Mouse (Mus musculus) brain, adult 2 months (tissue): ENCODE measurements around the gene Timm13.

Experiments used
- DNase-seq: peaks from one replicate; pipeline ENCODE4 v3.0.0; 2011; ENCODE audit warnings: low read depth, low spot score

The Timm13 gene

DNA sequence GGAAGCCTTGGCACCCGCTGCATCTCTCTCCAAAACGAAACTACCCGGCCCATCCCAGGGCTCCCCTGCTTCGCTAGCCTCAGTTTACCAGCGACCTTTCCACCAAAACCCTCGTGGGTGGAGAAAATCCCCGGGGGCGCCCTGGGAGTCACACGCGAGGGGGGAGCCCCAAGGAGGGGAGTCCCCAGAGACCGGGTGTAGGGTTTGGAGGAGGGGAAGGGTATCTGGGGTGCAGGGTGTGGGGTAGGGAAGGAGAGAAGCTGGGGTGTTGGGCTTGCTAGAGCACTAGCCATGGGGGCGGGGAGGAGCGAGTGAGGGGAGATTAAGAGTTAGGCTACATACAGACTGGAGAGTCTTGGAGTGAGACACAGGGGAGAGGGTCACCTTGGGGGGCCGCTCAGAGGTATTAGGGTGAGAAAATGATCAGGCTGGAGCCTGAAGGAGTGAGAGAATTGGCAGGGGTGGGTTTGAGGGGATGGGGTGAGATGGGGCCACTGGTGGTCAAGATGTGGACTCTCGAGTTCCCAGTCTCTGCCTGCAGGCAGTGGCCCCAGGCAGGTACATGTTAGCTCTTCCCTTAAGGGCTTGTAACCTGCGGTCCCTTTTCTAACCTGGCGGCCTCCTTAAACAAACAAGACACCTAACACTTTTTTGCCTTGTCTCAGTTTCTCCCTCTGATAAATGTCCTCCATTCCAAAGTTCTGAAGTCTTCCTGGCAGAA, 32.1 kb upstream of the Timm13 start:
- no peak for DNase-seq

DNA sequence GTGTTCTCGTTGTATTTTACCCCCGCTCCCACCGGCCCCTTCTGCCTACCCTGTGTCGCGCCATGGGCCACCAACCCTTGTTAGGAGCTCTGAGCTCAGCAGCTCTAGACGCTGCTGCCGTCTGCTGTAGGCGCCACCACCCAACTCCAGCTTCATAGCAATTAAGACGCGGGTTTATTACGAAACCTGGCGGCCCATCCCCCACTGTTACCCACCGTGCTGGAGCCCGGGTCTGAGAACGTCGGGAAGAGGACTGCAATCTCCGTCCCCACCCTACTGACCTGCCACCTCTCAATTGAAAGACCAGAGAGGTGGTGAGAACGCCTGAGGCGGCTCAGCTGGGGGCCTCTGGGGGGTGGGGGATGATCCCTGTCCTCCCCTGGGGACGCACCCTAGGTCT, 31.4 kb upstream of the Timm13 start:
- DNase-seq, result no peak

DNA sequence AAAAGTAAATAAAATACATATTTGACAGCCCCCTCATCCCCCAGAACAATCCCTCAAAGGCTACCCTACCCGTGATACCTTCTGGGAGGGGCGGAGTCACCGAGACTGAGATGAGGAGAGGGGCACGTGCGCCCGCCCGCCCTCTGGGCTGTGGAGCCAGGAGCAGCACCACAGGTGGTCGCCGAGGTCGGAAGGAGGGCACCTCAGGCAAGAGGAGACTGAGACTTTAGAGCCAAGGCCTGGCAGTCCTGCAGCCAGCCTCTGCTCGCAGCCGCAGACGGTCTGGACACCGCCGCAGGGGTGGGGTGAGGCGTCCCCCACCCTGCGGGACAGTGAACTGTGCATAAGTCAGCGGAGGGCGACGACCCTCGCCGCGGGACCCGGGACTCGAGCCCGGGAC, 30.9 kb upstream of the Timm13 start:
- no peak for DNase-seq

DNA sequence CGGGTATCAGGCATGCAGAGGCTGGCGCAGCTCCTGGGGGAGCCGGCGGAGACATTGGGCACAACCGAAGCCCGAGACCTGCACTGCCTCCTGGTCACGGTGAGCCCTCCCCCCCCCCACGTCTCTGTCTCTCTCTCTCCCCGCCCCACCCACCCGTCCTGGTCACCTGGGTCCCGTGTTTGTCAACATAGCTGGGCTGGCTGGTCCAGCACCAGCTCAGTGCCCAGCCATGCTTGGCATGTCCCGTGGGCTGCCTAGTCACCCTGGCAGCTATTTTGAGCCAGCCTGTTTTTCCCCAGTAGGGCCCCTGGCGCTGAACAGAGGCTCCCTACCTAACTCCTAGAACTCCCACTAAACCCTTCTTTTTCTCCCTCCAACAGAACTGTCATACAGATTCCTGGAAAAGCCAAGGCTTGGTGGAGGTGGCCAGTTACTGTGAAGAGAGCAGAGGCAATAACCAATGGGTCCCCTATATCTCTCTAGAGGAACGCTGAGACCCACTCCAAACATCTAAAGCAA, 30.4 kb upstream of the Timm13 start:
- DNase-seq, result peak; percentile 68

DNA sequence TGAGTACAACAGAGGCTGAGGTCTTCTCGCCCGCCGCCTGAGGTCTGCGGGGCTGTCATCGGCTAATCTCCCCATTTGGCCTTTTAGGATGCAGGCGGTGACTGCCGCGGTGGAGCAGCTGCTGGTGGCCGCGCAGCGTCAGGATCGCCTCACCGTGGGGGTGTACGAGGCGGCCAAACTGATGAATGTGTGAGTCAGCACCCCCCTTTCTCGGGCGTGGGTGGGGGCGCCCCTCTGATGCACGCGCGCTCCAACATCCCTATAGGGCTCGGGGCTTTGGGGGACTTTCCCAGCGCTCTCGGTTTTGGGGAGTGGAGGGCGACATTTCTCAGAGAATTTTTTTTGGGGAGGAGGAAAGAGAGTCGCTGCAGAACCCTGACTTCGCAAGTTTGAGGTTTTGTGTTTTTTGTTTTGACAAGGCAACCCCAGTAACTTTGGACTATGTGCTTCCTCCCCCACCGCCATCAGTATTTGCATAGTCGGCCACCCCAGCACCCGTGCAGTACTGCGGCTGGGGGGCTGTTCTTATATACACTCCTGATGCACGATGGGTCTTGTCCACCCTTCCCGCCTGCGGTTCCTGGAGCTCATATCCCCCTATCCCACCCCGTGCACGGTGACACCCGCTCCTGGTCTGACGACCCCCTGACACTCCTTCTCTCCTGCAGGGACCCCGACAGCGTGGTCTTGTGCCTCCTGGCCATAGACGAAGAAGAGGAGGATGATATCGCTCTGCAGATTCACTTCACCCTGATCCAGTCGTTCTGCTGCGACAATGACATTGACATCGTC, 29.8 kb upstream of the Timm13 start:
- peak; percentile 79 for DNase-seq

GRCm38 (mm10) chr10:80929299-80930226, 28.8 kb upstream of the Timm13 start, which contains the start of gene Gadd45b:
Gene Gadd45b (plus strand): TSS chr10:80930073.
- peak; percentile 100 for DNase-seq

DNA sequence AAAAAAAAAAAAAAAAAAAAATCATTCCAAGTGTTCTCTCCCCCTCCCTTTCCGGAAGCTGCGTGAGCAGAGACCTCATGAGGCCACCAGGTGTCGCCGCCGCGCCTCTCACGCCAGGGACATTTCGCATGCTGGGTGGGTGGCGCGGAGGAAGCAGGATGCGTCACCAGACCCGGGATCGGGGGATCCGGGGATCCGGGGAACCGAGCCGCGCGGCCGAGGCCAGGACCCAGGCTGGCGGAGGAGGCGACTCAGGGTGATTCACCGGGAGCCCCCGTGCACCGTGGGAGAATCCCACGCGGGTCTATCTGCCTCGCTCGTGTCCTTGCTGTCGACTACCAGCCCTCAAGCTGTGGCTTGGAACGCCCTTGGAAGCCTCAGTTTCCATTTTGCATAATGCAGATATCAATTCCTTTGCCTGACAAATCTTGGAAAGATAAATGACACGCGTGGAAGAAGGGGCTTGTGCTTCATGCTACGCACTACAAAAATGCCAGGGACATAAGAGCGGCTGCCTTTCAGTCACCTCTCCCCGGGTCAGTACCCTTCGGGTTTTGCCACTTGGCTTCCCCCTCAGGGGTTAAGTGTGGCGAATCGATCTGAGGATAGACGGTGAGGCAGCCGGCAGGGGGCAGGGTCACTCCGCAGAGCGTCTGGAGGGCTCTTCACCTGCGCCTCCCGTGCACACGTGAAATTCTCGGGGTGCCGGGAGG, 28.0 kb upstream of the Timm13 start:
- DNase-seq, result peak; percentile 97

GRCm38 (mm10) chr10:80925472-80925871, 24.7 kb upstream of the Timm13 start:
- no peak for DNase-seq

- no peak for DNase-seq
Observed at GRCm38 (mm10) chr10:80921923-80922322, 21.2 kb upstream of the Timm13 start.

- peak; percentile 97 for DNase-seq
Observed at GRCm38 (mm10) chr10:80917779-80918434, 17.1 kb upstream of the Timm13 start, which contains the start of gene Lmnb2. Gene Lmnb2 (minus strand): TSS chr10:80918245.

GRCm38 (mm10) chr10:80917336-80917778, 16.6 kb upstream of the Timm13 start:
- peak; percentile 56 for DNase-seq

- DNase-seq, result no peak
Observed at GRCm38 (mm10) chr10:80915736-80916135, 15.0 kb upstream of the Timm13 start.

DNA sequence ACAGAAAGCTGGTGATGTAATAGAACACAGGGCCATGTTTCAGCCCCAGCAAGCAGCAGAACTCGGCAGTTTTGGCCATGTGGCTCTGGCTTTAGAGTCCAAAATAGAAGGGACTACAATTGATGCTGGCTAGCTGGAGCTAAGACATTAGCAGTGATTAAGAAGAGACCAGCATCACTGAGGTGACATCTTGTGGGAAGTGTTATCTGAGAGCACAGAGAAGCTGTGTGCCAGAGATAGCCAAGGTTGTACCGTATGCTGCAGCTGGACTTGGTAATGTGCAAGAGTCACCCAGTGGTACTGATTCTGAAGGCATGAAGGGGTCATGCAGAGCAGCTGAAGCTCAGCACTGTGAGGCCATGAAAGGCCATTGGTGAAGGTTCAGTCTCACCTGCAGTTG, 14.5 kb upstream of the Timm13 start:
- no peak for DNase-seq

GRCm38 (mm10) chr10:80914253-80914656, 13.5 kb upstream of the Timm13 start:
- peak; percentile 90 for DNase-seq

DNA sequence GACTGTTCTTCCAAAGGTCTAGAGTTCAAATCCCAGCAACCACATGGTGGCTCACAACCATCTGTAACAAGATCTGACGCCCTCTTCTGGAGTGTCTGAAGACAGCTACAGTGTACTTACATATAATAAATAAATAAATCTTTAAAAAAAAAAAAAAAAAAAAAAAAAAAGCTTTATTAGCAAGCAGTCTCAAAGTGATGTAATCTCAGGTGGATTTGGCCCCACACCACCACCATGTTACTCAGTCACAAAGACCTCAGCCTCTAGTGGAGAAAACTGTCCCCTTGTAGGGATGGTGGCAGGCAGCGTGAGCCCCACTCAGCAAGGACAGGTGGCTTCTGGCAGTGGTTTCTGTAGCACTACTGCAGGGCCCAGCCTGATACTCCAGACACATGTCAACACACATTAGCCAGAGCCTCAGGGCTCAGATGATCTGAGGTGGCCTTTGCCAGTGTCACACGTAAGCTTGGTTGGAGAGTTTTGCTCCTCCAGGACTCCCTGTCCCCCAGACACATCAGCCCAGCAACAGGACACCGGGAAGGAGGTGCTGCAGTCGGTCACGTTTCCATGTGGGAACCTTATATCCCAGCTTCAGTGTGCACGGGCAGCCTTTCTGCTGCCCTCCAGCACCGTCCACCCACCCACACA, 12.7 kb upstream of the Timm13 start:
- DNase-seq, result no peak

- no peak for DNase-seq
Observed at GRCm38 (mm10) chr10:80911891-80912290, 11.1 kb upstream of the Timm13 start.

DNA sequence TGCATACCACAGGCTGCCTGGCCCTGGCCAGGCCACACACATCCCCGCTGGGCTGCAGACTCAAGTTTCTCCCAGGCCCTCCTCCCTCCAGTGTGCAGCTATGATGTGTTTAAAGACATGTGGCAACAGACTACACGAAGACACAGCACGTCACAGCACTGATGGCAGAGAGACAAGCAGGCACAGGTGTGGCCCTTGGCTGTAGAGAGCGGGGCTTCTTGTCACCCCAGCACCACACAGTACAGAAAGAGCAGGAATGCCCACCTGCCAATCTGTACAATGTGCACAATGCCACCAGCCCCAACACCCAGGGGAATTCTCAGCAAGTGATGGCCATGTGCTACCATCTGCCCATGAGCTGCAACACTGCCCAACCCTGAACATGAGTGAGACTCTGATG, 10.6 kb upstream of the Timm13 start:
- no peak for DNase-seq

DNA sequence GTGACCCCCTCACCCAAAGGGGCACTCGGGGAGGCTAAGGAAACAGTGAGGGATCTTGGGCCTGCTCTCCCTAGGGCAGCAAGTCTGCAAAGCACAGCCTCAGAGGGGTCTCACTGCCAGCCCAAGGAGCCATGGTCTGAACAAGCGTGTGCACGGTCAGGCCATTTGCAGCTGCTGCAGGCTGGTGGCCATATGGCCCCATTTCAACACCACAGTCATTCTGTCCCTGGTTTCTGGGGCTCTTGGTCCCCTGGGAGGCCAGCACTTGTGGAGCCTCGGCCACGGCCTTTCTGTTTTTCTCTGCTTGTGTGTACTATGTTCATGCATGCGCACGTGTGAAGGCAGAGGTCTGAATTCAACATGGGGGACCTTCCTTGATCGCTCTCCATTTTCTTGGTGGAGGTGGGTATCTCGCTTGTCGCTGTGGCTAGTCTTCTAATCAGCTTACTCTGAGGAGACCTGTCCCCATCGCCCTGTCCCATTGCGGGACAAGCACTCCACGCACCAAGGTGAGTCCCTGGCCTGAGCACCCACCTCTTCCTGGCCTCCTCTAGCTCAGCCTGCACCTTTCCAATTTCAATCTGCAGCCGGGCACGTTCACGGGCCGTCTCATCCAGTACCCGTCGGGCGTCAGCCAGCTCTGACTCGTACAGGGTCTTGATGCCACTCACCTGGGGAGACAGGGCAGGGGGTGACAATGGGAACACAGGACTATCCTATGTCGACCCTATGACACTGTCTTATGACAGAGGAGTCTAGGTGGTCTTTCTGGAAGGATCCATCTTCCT, 8.8 kb upstream of the Timm13 start:
- DNase-seq, result no peak

DNA sequence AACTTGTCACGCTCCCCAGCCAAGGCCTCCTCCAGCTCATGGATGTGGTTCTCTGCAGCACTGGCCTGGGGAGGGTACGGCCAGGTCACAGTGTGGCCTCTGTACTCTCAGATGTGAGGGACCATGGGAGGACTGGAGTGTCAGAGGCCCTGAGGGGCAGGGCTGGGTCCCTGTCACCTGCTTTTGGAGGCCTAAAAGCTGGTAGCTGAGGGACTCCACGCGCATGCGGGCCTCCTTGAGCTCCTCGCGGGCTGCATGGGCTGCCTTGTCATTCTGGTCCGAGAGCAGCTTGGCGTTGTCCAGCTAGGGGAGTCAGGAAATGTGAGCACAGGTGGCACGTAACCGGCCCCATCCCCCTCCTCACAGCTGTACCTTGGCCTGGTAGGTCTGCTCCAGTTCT, 3.9 kb upstream of the Timm13 start:
- no peak for DNase-seq
